Mouse (Mus musculus): Measurements from ENCODE around the gene Itga7. TPM values are rescaled to one million over a fixed set of nuclear protein-coding genes. Genes with fewer than 3 reads are reported as not detected.

Itga7 gene
- total and polyA plus RNA-seq, 3 experiments: 0.04 to 0.14 TPM; not detected in 1

GRCm38 (mm10) chr10:128891296-128892094 lies 42.1 kb upstream of the Itga7 start, which contains the start of gene Gdf11:
Gene Gdf11 (minus strand): TSS chr10:128891718.
- peaks cover 0 to 17% of the 10 kb centered on the region in 2 experiments; a peak in 3 of 4 replicates for H3K4me1 ChIP-seq (ENCODE audit: control insufficient read depth in 1 of 2, insufficient read depth in 2 of 2, low read length in 2 of 2)
- H3K9ac ChIP-seq (ENCODE audit: control insufficient read depth, low read depth, low read length, poor library complexity, severe bottlenecking): peak within 1 kb of the TSS; percentile 83
- TF ChIP-seq MAX (IDR thresholded peaks at IDR 0.05; ENCODE audit: low read length) (no peak), MAZ (IDR thresholded peaks at IDR 0.05; ENCODE audit: low read depth, low read length) (peak; percentile 73), BHLHE40 (IDR thresholded peaks at IDR 0.05; ENCODE audit: borderline replicate concordance, low read depth, low read length) (no peak), ETS1 (IDR thresholded peaks at IDR 0.05; ENCODE audit: low read depth, low read length) (no peak), NELFE (IDR thresholded peaks at IDR 0.05; ENCODE audit: low read depth, low read length) (no peak), EP300 (IDR thresholded peaks at IDR 0.05; ENCODE audit: low read depth in 1 of 2, low read length in 2 of 2) (no peak), GABPA (IDR thresholded peaks at IDR 0.05; ENCODE audit: low read depth, low read length) (no peak), ZNF384 (IDR thresholded peaks at IDR 0.05; ENCODE audit: low read depth, low read length) (no peak), NRF1 (IDR thresholded peaks at IDR 0.05; ENCODE audit: insufficient read depth, low read depth, low read length, poor library complexity, severe bottlenecking) (no peak), JUND (IDR thresholded peaks at IDR 0.05; ENCODE audit: low read depth, low read length) (peak; percentile 94), SIN3A (IDR thresholded peaks at IDR 0.05; ENCODE audit: low read length) (0 out of 2 replicates have a peak, but pooled peaks have one; percentile 27), UBTF (IDR thresholded peaks at IDR 0.05; ENCODE audit: borderline replicate concordance, insufficient read depth, low read depth, low read length) (no peak), USF1 (IDR thresholded peaks at IDR 0.05; ENCODE audit: low read depth, low read length) (no peak), HCFC1 (IDR thresholded peaks at IDR 0.05; ENCODE audit: low read depth, low read length) (peak; percentile 52; the same call in 1 of the 2 replicates), TBP (IDR thresholded peaks at IDR 0.05; ENCODE audit: low read depth, low read length) (0 out of 2 replicates have a peak, but pooled peaks have one; percentile 43)
- DNase-seq (ENCODE audit: low read depth, low spot score): peak; percentile 76
- peak within 1 kb of the TSS; percentile 89 to 95 for H3K4me3 ChIP-seq (ENCODE audit: control insufficient read depth in 1 of 2, insufficient read depth in 1 of 2, low read depth in 2 of 2, low read length in 2 of 2)
- peaks cover 3% of the 10 kb centered on the region; the same call in 1 of the 2 replicates for H3K79me2 ChIP-seq (ENCODE audit: control insufficient read depth, insufficient read depth, low read length, poor library complexity)
- H3K27me3 ChIP-seq (ENCODE audit: control insufficient read depth in 1 of 2, insufficient read depth in 2 of 2, low read length in 2 of 2): no peaks in the 10 kb centered on the region
- H3K36me3 ChIP-seq (ENCODE audit: control insufficient read depth in 1 of 2, insufficient read depth in 2 of 2, low read length in 2 of 2): peaks cover 0 to 7% of the 10 kb centered on the region in 2 experiments; a peak in 2 of 4 replicates
- H3K27ac ChIP-seq (ENCODE audit: control insufficient read depth, low read depth, low read length): no peak within 1 kb of the TSS
- no peaks in the 10 kb centered on the region for H3K9me3 ChIP-seq (replicated peaks; ENCODE audit: insufficient read depth, low read length)

- DNase-seq (ENCODE audit: low read depth, low spot score): no peak
Observed at GRCm38 (mm10) chr10:128892246-128892645, 41.4 kb upstream of the Itga7 start.

More at GRCm38 (mm10) chr10:128892246-128892645, 41.4 kb upstream of the Itga7 start:
- peaks cover 0 to 17% of the 10 kb centered on the region in 2 experiments; a peak in 3 of 4 replicates for H3K4me1 ChIP-seq (ENCODE audit: control insufficient read depth in 1 of 2, insufficient read depth in 2 of 2, low read length in 2 of 2)
- H3K9me3 ChIP-seq (replicated peaks; ENCODE audit: insufficient read depth, low read length): no peaks in the 10 kb centered on the region
- H3K36me3 ChIP-seq (ENCODE audit: control insufficient read depth in 1 of 2, insufficient read depth in 2 of 2, low read length in 2 of 2): peaks cover 0 to 7% of the 10 kb centered on the region in 2 experiments; a peak in 2 of 4 replicates
- H3K79me2 ChIP-seq (ENCODE audit: control insufficient read depth, insufficient read depth, low read length, poor library complexity): peaks cover 3% of the 10 kb centered on the region; the same call in 1 of the 2 replicates
- peak overlapping the region; percentile 52 to 69; a peak in 3 of 4 replicates for H3K4me3 ChIP-seq (ENCODE audit: control insufficient read depth in 1 of 2, insufficient read depth in 1 of 2, low read depth in 2 of 2, low read length in 2 of 2)
- H3K27me3 ChIP-seq (ENCODE audit: control insufficient read depth in 1 of 2, insufficient read depth in 2 of 2, low read length in 2 of 2): no peaks in the 10 kb centered on the region
- TF ChIP-seq ELF1 (IDR thresholded peaks at IDR 0.05; ENCODE audit: low read depth, low read length): no peak
- no peak for TF ChIP-seq RAD21 (IDR thresholded peaks at IDR 0.05; ENCODE audit: low read depth, low read length)
- TF ChIP-seq HCFC1 (IDR thresholded peaks at IDR 0.05; ENCODE audit: low read depth, low read length): no peak
- TF ChIP-seq ZMIZ1 (IDR thresholded peaks at IDR 0.05; ENCODE audit: low read depth, low read length): no peak
- TF ChIP-seq KAT2A (conservative IDR thresholded peaks at IDR 0.05; ENCODE audit: low read depth, low read length): no peak
- no peak for TF ChIP-seq USF1 (IDR thresholded peaks at IDR 0.05; ENCODE audit: low read depth, low read length)
- no peak for TF ChIP-seq CHD2 (IDR thresholded peaks at IDR 0.05; ENCODE audit: low read length)
- H3K27ac ChIP-seq (ENCODE audit: control insufficient read depth, low read depth, low read length): no peak overlapping the region
- H3K9ac ChIP-seq (ENCODE audit: control insufficient read depth, low read depth, low read length, poor library complexity, severe bottlenecking): no peak overlapping the region; the same call in 1 of the 2 replicates
